Mouse (Mus musculus) stomach, postnatal 0 days (tissue): ENCODE measurements around the gene Six2. TPM values are rescaled to one million over a fixed set of nuclear protein-coding genes. Genes with fewer than 3 reads are reported as not detected.
A peak's percentile ranks its signal among the peaks of the same experiment; 100 is the strongest.
"Not testable (repeated sequence)": the region's sequence is repeated elsewhere in the genome, so short reads cannot be mapped to it uniquely, and the experiment has no call there.

Experiments
- ATAC-seq: fragments of 200-750 bp; cut with Nextera tagmentation; 2 replicates; pipeline ENCODE4 v1.8.0; 2017; ENCODE audit not compliant: low FRiP score, low TSS enrichment
- DNase-seq: peaks from one replicate; pipeline ENCODE4 v3.0.0-alpha.2; 2016; ENCODE audit warnings: low spot score
- H3K27ac ChIP-seq: fragments of 300-500 bp; sonication (generic); replicated peaks from 2 replicates; pipeline ENCODE4 v1.5.1; 2014; ENCODE audit warnings: mild to moderate bottlenecking, control low read depth
- H3K27me3 ChIP-seq: fragments of 300-500 bp; sonication (generic); 2 replicates; pipeline ENCODE4 v1.6.1; 2014; ENCODE audit warnings: low read length; ENCODE audit not compliant: control insufficient read depth, insufficient read depth
- H3K36me3 ChIP-seq: fragments of 300-500 bp; sonication (generic); 2 replicates; pipeline ENCODE4 v1.6.1; 2014; ENCODE audit warnings: low read length, mixed read lengths; ENCODE audit not compliant: control insufficient read depth, insufficient read depth
- H3K4me1 ChIP-seq: fragments of 300-500 bp; sonication (generic); replicated peaks from 2 replicates; pipeline ENCODE4 v1.6.1; 2014; ENCODE audit warnings: antibody characterized with exemption; ENCODE audit not compliant: control insufficient read depth, insufficient read depth
- H3K4me2 ChIP-seq: fragments of 300-500 bp; sonication (generic); replicated peaks from 2 replicates; pipeline ENCODE4 v1.6.1; 2014; ENCODE audit warnings: low read depth, mild to moderate bottlenecking, control low read depth, moderate library complexity
- H3K4me3 ChIP-seq: fragments of 300-500 bp; sonication (generic); 2 replicates; pipeline ENCODE4 v1.5.1; 2014; ENCODE audit warnings: low read depth, low read length, control low read depth
- H3K9ac ChIP-seq: fragments of 300-500 bp; sonication (generic); 2 replicates; pipeline ENCODE4 v1.6.1; 2014; ENCODE audit warnings: mild to moderate bottlenecking, low read length, control low read depth, mixed read lengths
- H3K9me3 ChIP-seq: fragments of 300-500 bp; sonication (generic); 2 replicates; pipeline ENCODE4 v1.6.1; 2016; ENCODE audit warnings: low read length; ENCODE audit not compliant: control insufficient read depth
- CTCF ChIP-seq: IDR thresholded peaks from 2 replicates; pipeline ENCODE4 v1.5.1; 2016; ENCODE audit warnings: antibody characterized with exemption, low read depth, mild to moderate bottlenecking, moderate library complexity
- EP300 ChIP-seq: optimal IDR thresholded peaks from 2 replicates; pipeline ENCODE3; 2016; ENCODE audit warnings: antibody characterized with exemption
- WGBS: fragments of 180-500 bp; shearing (Covaris S2); extraction: QIAGEN DNeasy Blood & Tissue Kit; methylation state at CpG from one replicate; pipeline ENCODE4 v1.1.7; 2014; 5-methylcytosine and 5-hydroxymethylcytosine counted together
- polyA plus RNA-seq: library from polyadenylated mRNA; unstranded; fragments of >200 nt; fragmentation: Nextera tagmentation; extraction: Ambion mirVana; gene quantifications from 2 replicates; pipeline ENCODE4 v1.2.1, GENCODE M21; 2015

Six2 gene
- polyA plus RNA-seq, 1 experiment from 2014 or later: 2.6 TPM

- ATAC-seq (no peak), DNase-seq (no peak)
- Histone ChIP-seq H3K4me3 (peak overlapping the region; percentile 51), H3K36me3 (no peaks in the 10 kb centered on the region; the same call in 1 of the 2 replicates), H3K27ac (no peak overlapping the region), H3K9me3 (no peaks in the 10 kb centered on the region), H3K4me1 (no peaks in the 10 kb centered on the region), H3K27me3 (peaks cover 3% of the 10 kb centered on the region), H3K4me2 (peak overlapping the region; percentile 60), H3K9ac (peak overlapping the region; percentile 68)
- TF ChIP-seq CTCF (no peak), EP300 (no peak)
- 12% methylated on average over 46 of the region's 46 CpGs for WGBS
These were observed 3.0 kb downstream of the Six2 start for GRCm38 (mm10) chr17:85684841-85685688.

GRCm38 (mm10) chr17:85684436-85684835 lies 3.6 kb downstream of the Six2 start:
- not testable (repeated sequence) for H3K9me3 ChIP-seq

GRCm38 (mm10) chr17:85683984-85684307 lies 4.1 kb downstream of the Six2 start:
- Histone ChIP-seq H3K4me1 (no peaks in the 10 kb centered on the region), H3K36me3 (no peaks in the 10 kb centered on the region; the same call in 1 of the 2 replicates), H3K27me3 (peaks cover 5% of the 10 kb centered on the region), H3K27ac (no peak overlapping the region), H3K4me3 (peak overlapping the region; percentile 25), H3K9me3 (no peaks in the 10 kb centered on the region), H3K9ac (peak overlapping the region; percentile 24; the same call in 1 of the 2 replicates), H3K4me2 (peak overlapping the region; percentile 60)
- WGBS: 14% methylated on average over 17 of the region's 17 CpGs
- TF ChIP-seq EP300: no peak
- TF ChIP-seq CTCF: no peak
- no peak for ATAC-seq
- no peak for DNase-seq

More at GRCm38 (mm10) chr17:85684436-85684835, 3.6 kb downstream of the Six2 start:
- H3K27me3 ChIP-seq, ATAC-seq, DNase-seq, H3K27ac ChIP-seq, H3K9ac ChIP-seq, H3K4me1 ChIP-seq, H3K36me3 ChIP-seq: not testable (repeated sequence)
- Histone ChIP-seq H3K4me3 (peak overlapping the region; percentile 51), H3K4me2 (peak overlapping the region; percentile 60)
- WGBS: 23% methylated on average over 6 of the region's 6 CpGs

- Histone ChIP-seq H3K27me3 (peaks cover 7% of the 10 kb centered on the region), H3K4me3 (peak overlapping the region; percentile 25), H3K36me3 (no peaks in the 10 kb centered on the region; the same call in 1 of the 2 replicates), H3K27ac (no peak overlapping the region), H3K9me3 (no peaks in the 10 kb centered on the region), H3K9ac (peak overlapping the region; percentile 24; the same call in 1 of the 2 replicates), H3K4me2 (peak overlapping the region; percentile 60), H3K4me1 (no peaks in the 10 kb centered on the region)
- no peak for ATAC-seq
- no peak for DNase-seq
- WGBS: 19% methylated on average over 25 of the region's 25 CpGs
- TF ChIP-seq CTCF (no peak), EP300 (no peak)
These were observed 4.7 kb downstream of the Six2 start for GRCm38 (mm10) chr17:85683111-85683983.

- H3K4me1 ChIP-seq: no peaks in the 10 kb centered on the region
- no peak overlapping the region for H3K27ac ChIP-seq
- no peak overlapping the region for H3K9ac ChIP-seq
- H3K9me3 ChIP-seq: no peaks in the 10 kb centered on the region
- TF ChIP-seq CTCF (0 out of 2 replicates have a peak, but pooled peaks have one; percentile 5), EP300 (no peak)
- WGBS: 30% methylated on average over 7 of the region's 7 CpGs
- no peak overlapping the region for H3K4me2 ChIP-seq
- H3K27me3 ChIP-seq: peaks cover 5% of the 10 kb centered on the region; the same call in 1 of the 2 replicates
- no peaks in the 10 kb centered on the region; the same call in 1 of the 2 replicates for H3K36me3 ChIP-seq
- DNase-seq (no peak), ATAC-seq (no peak)
- no peak overlapping the region for H3K4me3 ChIP-seq
These were observed 5.8 kb downstream of the Six2 start for GRCm38 (mm10) chr17:85682181-85682710.
